Mouse (Mus musculus): ENCODE measurements at regions not wholly inside any gene's neighbourhood (a gene's known extent, or its start where the extent isn't known, plus 50 kb on each side); places are given as distances from the start of the nearest gene placed in this dataset.

DNA sequence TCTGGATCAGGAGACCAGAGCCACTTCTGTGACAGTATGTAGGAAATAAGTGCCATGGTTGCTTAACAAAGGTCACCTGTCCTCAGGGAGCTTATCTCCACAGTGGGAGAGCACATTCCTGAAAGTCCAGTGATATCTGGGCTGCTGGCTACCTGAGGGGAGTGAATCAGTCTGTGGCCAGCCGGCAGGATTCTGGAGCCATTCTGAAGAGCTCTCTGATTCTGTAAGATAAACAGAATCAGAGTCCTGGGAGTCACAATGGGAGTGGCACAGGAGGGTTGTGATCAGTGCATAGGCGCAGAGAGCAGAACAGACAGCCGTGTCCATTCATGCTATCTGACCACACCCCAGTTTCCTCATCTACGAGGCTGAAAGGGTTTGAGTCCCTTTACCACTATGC, 116.0 kb upstream of the Slc22a23 start:
- H3K27me3 ChIP-seq, result no peaks in the 10 kb centered on the region
- WGBS, result 38% methylated on average over 4 of the region's 4 CpGs
- H3K27ac ChIP-seq, result no peak overlapping the region
- H3K4me3 ChIP-seq, result no peak overlapping the region
- no peak overlapping the region for H3K4me2 ChIP-seq (replicated peaks)
- H3K36me3 ChIP-seq, result no peaks in the 10 kb centered on the region
- H3K9ac ChIP-seq, result no peak overlapping the region
- H3K4me1 ChIP-seq, result peaks cover 17% of the 10 kb centered on the region
- ATAC-seq (ENCODE audit: insufficient number of reproducible peaks, insufficient read depth, low FRiP score, low TSS enrichment), result no peak
- no peaks in the 10 kb centered on the region for H3K9me3 ChIP-seq

DNA sequence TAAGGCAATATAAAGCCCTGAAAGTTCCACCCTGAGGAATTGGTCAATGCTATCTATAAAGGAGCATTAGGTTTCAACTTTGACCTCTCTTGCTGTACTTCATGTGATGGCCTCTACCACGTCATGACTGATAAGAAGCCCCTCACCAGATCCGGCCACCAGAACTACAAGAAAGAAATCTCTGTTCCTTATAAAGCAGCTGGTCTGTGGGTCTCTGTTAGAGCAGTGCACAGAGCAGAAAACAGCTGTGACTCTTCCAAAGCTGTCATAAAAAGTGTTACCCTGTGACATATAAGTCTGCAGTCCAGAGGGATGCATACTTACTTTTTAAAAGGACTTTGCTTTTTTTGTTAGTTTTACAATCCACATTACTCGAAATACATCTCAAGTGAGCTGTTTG, 111.1 kb upstream of the Slc22a23 start:
- no peak overlapping the region for H3K4me2 ChIP-seq (replicated peaks)
- H3K4me1 ChIP-seq, result no peaks in the 10 kb centered on the region
- no peak overlapping the region for H3K4me3 ChIP-seq
- no peaks in the 10 kb centered on the region for H3K36me3 ChIP-seq
- 64% methylated on average over 3 of the region's 3 CpGs for WGBS
- no peaks in the 10 kb centered on the region for H3K9me3 ChIP-seq
- H3K27me3 ChIP-seq, result no peaks in the 10 kb centered on the region
- H3K27ac ChIP-seq, result no peak overlapping the region
- ATAC-seq (ENCODE audit: insufficient number of reproducible peaks, insufficient read depth, low FRiP score, low TSS enrichment), result no peak
- H3K9ac ChIP-seq, result no peak overlapping the region

- no peak overlapping the region for H3K4me2 ChIP-seq (replicated peaks)
- no peaks in the 10 kb centered on the region for H3K9me3 ChIP-seq
- no peak overlapping the region for H3K4me3 ChIP-seq
- H3K27ac ChIP-seq, result no peak overlapping the region
- H3K9ac ChIP-seq, result no peak overlapping the region
- H3K4me1 ChIP-seq, result no peaks in the 10 kb centered on the region
- H3K27me3 ChIP-seq, result no peaks in the 10 kb centered on the region
- no peak for ATAC-seq (ENCODE audit: insufficient number of reproducible peaks, insufficient read depth, low FRiP score, low TSS enrichment)
- H3K36me3 ChIP-seq, result no peaks in the 10 kb centered on the region
Measured at GRCm38 (mm10) chr13:34446806-34447205, 101.8 kb upstream of the Slc22a23 start.

- H3K9me3 ChIP-seq, result no peaks in the 10 kb centered on the region
- H3K4me2 ChIP-seq (replicated peaks), result no peak overlapping the region
- no peaks in the 10 kb centered on the region for H3K4me1 ChIP-seq
- H3K27ac ChIP-seq, result no peak overlapping the region
- no peak overlapping the region for H3K4me3 ChIP-seq
- 65% methylated on average over 8 of the region's 8 CpGs for WGBS
- no peaks in the 10 kb centered on the region for H3K36me3 ChIP-seq
- H3K9ac ChIP-seq, result no peak overlapping the region
- no peak for ATAC-seq (ENCODE audit: insufficient number of reproducible peaks, insufficient read depth, low FRiP score, low TSS enrichment)
- no peaks in the 10 kb centered on the region for H3K27me3 ChIP-seq
Measured at GRCm38 (mm10) chr13:34446327-34446726, 101.3 kb upstream of the Slc22a23 start.

GRCm38 (mm10) chr13:34441347-34441746, 96.4 kb upstream of the Slc22a23 start:
- no peak overlapping the region for H3K27ac ChIP-seq
- WGBS, result 47% methylated on average over 1 of the region's 1 CpGs

GRCm38 (mm10) chr13:34427527-34427926, 82.5 kb upstream of the Slc22a23 start:
- ATAC-seq (ENCODE audit: insufficient number of reproducible peaks, insufficient read depth, low FRiP score, low TSS enrichment), result no peak

More at GRCm38 (mm10) chr13:34441347-34441746, 96.4 kb upstream of the Slc22a23 start:
- H3K9ac ChIP-seq, result no peak overlapping the region
- ATAC-seq (ENCODE audit: insufficient number of reproducible peaks, insufficient read depth, low FRiP score, low TSS enrichment), result no peak
- H3K27me3 ChIP-seq, result no peaks in the 10 kb centered on the region
- no peak overlapping the region for H3K4me2 ChIP-seq (replicated peaks)
- no peak overlapping the region for H3K4me3 ChIP-seq
- no peaks in the 10 kb centered on the region for H3K9me3 ChIP-seq
- H3K36me3 ChIP-seq, result no peaks in the 10 kb centered on the region
- H3K4me1 ChIP-seq, result no peaks in the 10 kb centered on the region

DNA sequence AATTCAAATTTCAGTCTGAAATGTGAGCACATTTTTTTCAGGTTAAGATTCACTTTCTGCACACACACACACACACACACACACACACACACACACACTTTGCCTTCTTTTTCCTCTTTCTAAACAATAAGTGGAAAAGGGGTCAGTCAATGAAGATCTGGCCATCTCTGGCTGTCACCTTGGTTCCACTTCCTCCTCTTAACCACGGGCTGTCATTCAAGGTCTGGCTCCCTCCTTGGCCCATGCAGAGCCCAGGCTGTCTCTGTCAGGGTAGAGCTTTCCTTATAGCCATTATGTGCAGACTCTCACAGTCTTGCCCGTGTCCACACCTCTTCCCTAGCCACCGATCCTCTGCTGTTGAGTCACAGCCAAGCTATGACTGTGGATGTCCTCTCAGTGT, 79.9 kb upstream of the Slc22a23 start:
- no peaks in the 10 kb centered on the region for H3K27me3 ChIP-seq
- H3K9me3 ChIP-seq, result no peaks in the 10 kb centered on the region
- H3K4me3 ChIP-seq, result no peak overlapping the region
- no peak for ATAC-seq (ENCODE audit: insufficient number of reproducible peaks, insufficient read depth, low FRiP score, low TSS enrichment)
- H3K27ac ChIP-seq, result no peak overlapping the region
- H3K36me3 ChIP-seq, result no peaks in the 10 kb centered on the region
- no peak overlapping the region for H3K4me2 ChIP-seq (replicated peaks)
- 80% methylated on average over 3 of the region's 3 CpGs for WGBS
- no peak overlapping the region for H3K9ac ChIP-seq
- H3K4me1 ChIP-seq, result peaks cover 3% of the 10 kb centered on the region; the same call in 1 of the 2 replicates

More at GRCm38 (mm10) chr13:34427527-34427926, 82.5 kb upstream of the Slc22a23 start:
- no peaks in the 10 kb centered on the region for H3K36me3 ChIP-seq
- no peaks in the 10 kb centered on the region for H3K4me1 ChIP-seq
- no peak overlapping the region for H3K4me3 ChIP-seq
- H3K27me3 ChIP-seq, result no peaks in the 10 kb centered on the region
- no peaks in the 10 kb centered on the region for H3K9me3 ChIP-seq
- WGBS, result 88% methylated on average over 1 of the region's 1 CpGs
- H3K27ac ChIP-seq, result no peak overlapping the region
- H3K4me2 ChIP-seq (replicated peaks), result no peak overlapping the region
- H3K9ac ChIP-seq, result no peak overlapping the region

GRCm38 (mm10) chr13:34421644-34422043, 76.7 kb upstream of the Slc22a23 start:
- Histone ChIP-seq H3K36me3 (no peaks in the 10 kb centered on the region), H3K9ac (no peak overlapping the region), H3K4me3 (no peak overlapping the region), H3K4me2 (replicated peaks) (no peak overlapping the region), H3K27ac (no peak overlapping the region), H3K27me3 (no peaks in the 10 kb centered on the region), H3K4me1 (peaks cover 3% of the 10 kb centered on the region; the same call in 1 of the 2 replicates), H3K9me3 (no peaks in the 10 kb centered on the region)
- ATAC-seq (ENCODE audit: insufficient number of reproducible peaks, insufficient read depth, low FRiP score, low TSS enrichment), result no peak
- WGBS, result 75% methylated on average over 3 of the region's 3 CpGs

DNA sequence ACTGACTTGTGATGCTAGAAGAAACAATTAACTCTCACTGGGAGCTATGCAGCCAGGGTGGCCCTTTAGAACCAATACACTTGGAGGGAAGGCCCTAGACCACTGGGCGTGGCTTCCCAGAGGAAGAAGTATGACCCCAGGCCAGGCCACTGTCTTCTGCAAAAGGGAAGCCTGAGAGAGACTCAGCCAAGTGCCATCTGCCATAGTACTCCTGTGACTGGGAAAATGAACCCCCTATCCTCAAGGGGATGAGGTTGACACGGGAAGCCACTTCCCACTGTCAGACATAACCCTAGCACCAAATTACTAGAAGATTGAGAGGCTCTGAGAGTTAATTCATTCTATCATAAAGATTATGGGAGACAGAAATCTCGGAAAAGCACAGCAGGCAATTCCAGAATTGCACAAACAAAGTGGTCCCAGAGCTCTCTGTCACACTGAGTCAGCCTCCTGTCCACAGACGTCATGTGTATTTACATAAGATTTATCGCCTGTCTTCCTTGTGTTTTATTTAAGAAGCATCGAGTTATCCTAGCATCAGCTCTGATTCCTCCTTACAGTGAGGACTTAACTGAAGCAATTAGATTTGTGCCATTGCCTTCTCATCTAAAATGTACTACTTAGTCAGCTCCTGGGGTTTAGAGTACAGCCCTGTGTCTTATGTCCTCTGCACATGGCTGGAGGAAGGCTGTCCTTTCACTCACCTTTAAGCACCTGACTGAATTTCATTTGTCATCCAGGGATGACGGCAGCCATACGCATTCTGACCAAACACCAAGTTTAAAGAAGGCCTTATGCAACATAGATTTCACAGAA, 75.6 kb upstream of the Slc22a23 start:
- no peak overlapping the region for H3K27ac ChIP-seq
- H3K4me3 ChIP-seq, result no peak overlapping the region
- peaks cover 3% of the 10 kb centered on the region; the same call in 1 of the 2 replicates for H3K4me1 ChIP-seq
- H3K27me3 ChIP-seq, result no peaks in the 10 kb centered on the region
- H3K9ac ChIP-seq, result no peak overlapping the region
- H3K36me3 ChIP-seq, result no peaks in the 10 kb centered on the region
- 65% methylated on average over 8 of the region's 8 CpGs for WGBS
- no peak overlapping the region for H3K4me2 ChIP-seq (replicated peaks)
- ATAC-seq (ENCODE audit: insufficient number of reproducible peaks, insufficient read depth, low FRiP score, low TSS enrichment), result no peak
- H3K9me3 ChIP-seq, result no peaks in the 10 kb centered on the region

DNA sequence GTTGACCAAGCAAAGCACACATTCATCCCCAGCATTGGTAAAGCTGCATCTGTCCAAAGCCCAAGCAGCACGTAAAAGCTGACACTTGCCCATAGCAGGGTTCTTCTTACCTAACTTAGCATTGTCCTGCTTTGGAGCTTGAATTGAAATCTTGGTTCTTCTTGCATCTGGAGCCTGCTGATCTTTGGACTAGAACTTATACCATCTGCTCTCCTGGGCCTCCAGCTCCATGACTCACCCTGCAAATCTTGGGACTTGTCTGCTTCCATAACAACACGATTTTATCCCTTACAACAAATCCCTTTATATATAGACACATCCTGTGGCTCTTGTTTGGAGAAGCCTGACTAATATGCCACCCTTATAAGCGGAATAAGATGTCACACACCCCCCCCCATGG, 74.1 kb upstream of the Slc22a23 start:
- no peak for ATAC-seq (ENCODE audit: insufficient number of reproducible peaks, insufficient read depth, low FRiP score, low TSS enrichment)
- Histone ChIP-seq H3K4me2 (replicated peaks) (no peak overlapping the region), H3K9ac (no peak overlapping the region), H3K27ac (no peak overlapping the region), H3K36me3 (no peaks in the 10 kb centered on the region), H3K4me3 (no peak overlapping the region), H3K27me3 (no peaks in the 10 kb centered on the region), H3K9me3 (no peaks in the 10 kb centered on the region), H3K4me1 (peaks cover 3% of the 10 kb centered on the region; the same call in 1 of the 2 replicates)
- 82% methylated on average over 3 of the region's 3 CpGs for WGBS

GRCm38 (mm10) chr13:34416603-34417002, 71.6 kb upstream of the Slc22a23 start:
- H3K9ac ChIP-seq, result no peak overlapping the region
- no peaks in the 10 kb centered on the region for H3K9me3 ChIP-seq
- WGBS, result 71% methylated on average over 2 of the region's 2 CpGs
- H3K4me3 ChIP-seq, result no peak overlapping the region
- H3K4me2 ChIP-seq (replicated peaks), result no peak overlapping the region
- H3K27ac ChIP-seq, result no peak overlapping the region
- H3K36me3 ChIP-seq, result no peaks in the 10 kb centered on the region
- no peak for ATAC-seq (ENCODE audit: insufficient number of reproducible peaks, insufficient read depth, low FRiP score, low TSS enrichment)
- H3K4me1 ChIP-seq, result peaks cover 3% of the 10 kb centered on the region; the same call in 1 of the 2 replicates
- H3K27me3 ChIP-seq, result no peaks in the 10 kb centered on the region

- H3K9ac ChIP-seq, result no peak overlapping the region
- H3K4me3 ChIP-seq, result no peak overlapping the region
- no peaks in the 10 kb centered on the region for H3K4me1 ChIP-seq
- no peak overlapping the region for H3K4me2 ChIP-seq (replicated peaks)
- no peaks in the 10 kb centered on the region for H3K9me3 ChIP-seq
- no peaks in the 10 kb centered on the region for H3K36me3 ChIP-seq
- no peaks in the 10 kb centered on the region for H3K27me3 ChIP-seq
- no peak for ATAC-seq (ENCODE audit: insufficient number of reproducible peaks, insufficient read depth, low FRiP score, low TSS enrichment)
- H3K27ac ChIP-seq, result no peak overlapping the region
- 90% methylated on average over 2 of the region's 2 CpGs for WGBS
Measured at GRCm38 (mm10) chr13:34414533-34414932, 69.6 kb upstream of the Slc22a23 start.
